Mouse (Mus musculus): ENCODE data around the gene Carhsp1. TPM values are rescaled to one million over a fixed set of nuclear protein-coding genes. Genes with fewer than 3 reads are reported as not detected.

The Carhsp1 gene
- polyA plus RNA-seq, 1 experiment, result 28.2 TPM

GRCm38 (mm10) chr16:8645546-8645945 is 26.4 kb downstream of the Carhsp1 start:
- no peak for DNase-seq (ENCODE audit: extremely low spot score in 1 of 2, low spot score in 1 of 2)

GRCm38 (mm10) chr16:8643855-8644254 is 28.1 kb downstream of the Carhsp1 start:
- peak in 1 of 2 experiments; percentile 62 for DNase-seq (ENCODE audit: extremely low spot score in 1 of 2, low spot score in 1 of 2)

GRCm38 (mm10) chr16:8639466-8640191 is 32.3 kb downstream of the Carhsp1 start:
- no peak for DNase-seq (ENCODE audit: extremely low spot score in 1 of 2, low spot score in 1 of 2)

- DNase-seq (ENCODE audit: extremely low spot score in 1 of 2, low spot score in 1 of 2), result no peak
Measured at GRCm38 (mm10) chr16:8638131-8638530, 33.8 kb downstream of the Carhsp1 start.

- peak; percentile 82 to 92 for DNase-seq (ENCODE audit: extremely low spot score in 1 of 2, low spot score in 1 of 2)
Measured at GRCm38 (mm10) chr16:8637217-8638051, 34.5 kb downstream of the Carhsp1 start, which contains the start of the genes Pmm2 and Tmem186. TSS of gene Pmm2 (plus strand) at chr16:8637674. TSS of gene Tmem186 (minus strand) at chr16:8637712.

GRCm38 (mm10) chr16:8636867-8637216 is 35.1 kb downstream of the Carhsp1 start:
- DNase-seq (ENCODE audit: extremely low spot score in 1 of 2, low spot score in 1 of 2), result no peak

- DNase-seq (ENCODE audit: extremely low spot score in 1 of 2, low spot score in 1 of 2), result no peak
Measured at GRCm38 (mm10) chr16:8631428-8631827, 40.5 kb downstream of the Carhsp1 start.

GRCm38 (mm10) chr16:8630419-8630818 is 41.5 kb downstream of the Carhsp1 start:
- no peak for DNase-seq (ENCODE audit: extremely low spot score in 1 of 2, low spot score in 1 of 2)

- DNase-seq (ENCODE audit: extremely low spot score in 1 of 2, low spot score in 1 of 2), result no peak
Measured at GRCm38 (mm10) chr16:8620315-8621115, 51.4 kb downstream of the Carhsp1 start.

GRCm38 (mm10) chr16:8619659-8620314 is 52.2 kb downstream of the Carhsp1 start:
- no peak for DNase-seq (ENCODE audit: extremely low spot score in 1 of 2, low spot score in 1 of 2)

GRCm38 (mm10) chr16:8613447-8613846 is 58.5 kb downstream of the Carhsp1 start:
- DNase-seq (ENCODE audit: extremely low spot score in 1 of 2, low spot score in 1 of 2), result no peak

GRCm38 (mm10) chr16:8613039-8613438 is 58.9 kb downstream of the Carhsp1 start:
- no peak for DNase-seq (ENCODE audit: extremely low spot score in 1 of 2, low spot score in 1 of 2)

- DNase-seq (ENCODE audit: extremely low spot score in 1 of 2, low spot score in 1 of 2), result no peak
Measured at GRCm38 (mm10) chr16:8612214-8613005, 59.5 kb downstream of the Carhsp1 start.

- no peak for DNase-seq (ENCODE audit: extremely low spot score in 1 of 2, low spot score in 1 of 2)
Measured at GRCm38 (mm10) chr16:8610397-8610796, 61.6 kb downstream of the Carhsp1 start.

Other genes starting within 250 kb of the Carhsp1 start
- gene Tmem114, start 247.0 kb downstream of the Carhsp1 start, polyA plus RNA-seq (2012; rRNA removed), result 1.8 and 2.6 TPM in 2 replicates
- gene Mettl22, start 201.4 kb downstream of the Carhsp1 start, polyA plus RNA-seq (2012; rRNA removed), result 67.8 and 74.2 TPM in 2 replicates
- gene Abat, start 158.7 kb downstream of the Carhsp1 start, polyA plus RNA-seq (2012; rRNA removed), result 198 and 208 TPM in 2 replicates
- gene Pmm2, start 34.5 kb downstream of the Carhsp1 start, polyA plus RNA-seq (2012; rRNA removed), result 45.3 and 48.4 TPM in 2 replicates
- 16.8 and 18.2 TPM in 2 replicates for gene Tmem186, start 34.4 kb downstream of the Carhsp1 start, polyA plus RNA-seq (2012; rRNA removed)
- 0.80 TPM in 1 of 2 replicates, not detected in the other for gene Gm5767, start 8.6 kb upstream of the Carhsp1 start, polyA plus RNA-seq (2012; rRNA removed)
- gene Usp7, start 120.2 kb upstream of the Carhsp1 start, polyA plus RNA-seq (2012; rRNA removed), result 110 and 118 TPM in 2 replicates
- gene 1810013L24Rik, start 157.9 kb upstream of the Carhsp1 start, polyA plus RNA-seq (2012; rRNA removed), result 47.8 and 47.9 TPM in 2 replicates

Data from frontal cortex, adult 2 months (tissue).